Mouse (Mus musculus) MEL (cell line): ENCODE measurements around the gene Dlec1. TPM values are rescaled to one million over a fixed set of nuclear protein-coding genes. Genes with fewer than 3 reads are reported as not detected.

Experiments
- DNase-seq: peaks from one replicate; pipeline ENCODE4 v3.0.0; 2011; ENCODE audit warnings: low read depth, low spot score
- H3K27ac ChIP-seq: 2 replicates; pipeline ENCODE4 v1.5.1; 2012; ENCODE audit warnings: low read depth, mild to moderate bottlenecking, control low read depth, low read length, moderate library complexity; ENCODE audit not compliant: control insufficient read depth
- H3K27me3 ChIP-seq, 2 experiments: fragments of 150-350 bp in 1 of 2; sonication (generic) in 1 of 2; 2 replicates each; pipeline ENCODE4 v1.6.1; 2012; ENCODE audit warnings: low read length in 2 of 2, mild to moderate bottlenecking in 2 of 2, improper control_type of control experiment in 1 of 2, moderate library complexity in 1 of 2; ENCODE audit not compliant: insufficient read depth in 2 of 2, control insufficient read depth in 1 of 2
- H3K36me3 ChIP-seq, 2 experiments: 2 replicates each; pipeline ENCODE4 v1.6.1; 2012 to 2014; ENCODE audit warnings: low read length in 2 of 2, improper control_type of control experiment in 1 of 2, inconsistent platforms in 1 of 2, mild to moderate bottlenecking in 1 of 2; ENCODE audit not compliant: insufficient read depth in 2 of 2, control insufficient read depth in 1 of 2
- H3K4me1 ChIP-seq, 2 experiments: fragments of 150-350 bp in 1 of 2; sonication (generic) in 1 of 2; 2 replicates each; pipeline ENCODE4 v1.6.1; 2012; ENCODE audit warnings: low read length in 2 of 2, improper control_type of control experiment in 1 of 2, mild to moderate bottlenecking in 1 of 2; ENCODE audit not compliant: insufficient read depth in 2 of 2, control insufficient read depth in 1 of 2
- H3K4me3 ChIP-seq, 2 experiments: fragments of 150-350 bp in 1 of 2; sonication (generic) in 1 of 2; 2 replicates each; pipeline ENCODE4 v1.5.1; 2012; ENCODE audit warnings: low read depth in 2 of 2, low read length in 2 of 2, mild to moderate bottlenecking in 2 of 2, moderate library complexity in 2 of 2, control low read depth in 1 of 2, improper control_type of control experiment in 1 of 2; ENCODE audit not compliant: control insufficient read depth in 1 of 2, insufficient read depth in 1 of 2
- H3K79me2 ChIP-seq: 2 replicates; pipeline ENCODE4 v1.6.1; 2012; ENCODE audit warnings: mild to moderate bottlenecking, low read length, moderate library complexity; ENCODE audit not compliant: control insufficient read depth, poor library complexity, insufficient read depth
- H3K9ac ChIP-seq: 2 replicates; pipeline ENCODE4 v1.6.1; 2012; ENCODE audit warnings: low read depth, mild to moderate bottlenecking, control low read depth, low read length, moderate library complexity; ENCODE audit not compliant: control insufficient read depth, poor library complexity, severe bottlenecking
- H3K9me3 ChIP-seq: fragments of 150-350 bp; sonication (generic); replicated peaks from 2 replicates; pipeline ENCODE4 v1.6.1; 2012; ENCODE audit warnings: mild to moderate bottlenecking, low read length, improper control_type of control experiment, moderate library complexity; ENCODE audit not compliant: insufficient read depth
- BHLHE40 ChIP-seq: IDR thresholded peaks from 2 replicates; pipeline ENCODE4 v1.6.1; 2012; ENCODE audit warnings: low read depth, mild to moderate bottlenecking, inconsistent platforms, low read length, improper control_type of control experiment, borderline replicate concordance
- CHD1 ChIP-seq: IDR thresholded peaks from 2 replicates; pipeline ENCODE4 v1.6.1; 2012; ENCODE audit warnings: low read depth, mild to moderate bottlenecking, inconsistent platforms, low read length, improper control_type of control experiment
- CHD2 ChIP-seq: IDR thresholded peaks from 2 replicates; pipeline ENCODE4 v1.6.1; 2011; ENCODE audit warnings: low read length, improper control_type of control experiment
- CTCF ChIP-seq, 3 experiments: IDR thresholded peaks in 2 of 3; conservative IDR thresholded peaks in 1 of 3; 2 replicates each; pipeline ENCODE4 v1.5.1; 2011 to 2012; ENCODE audit warnings: low read length in 3 of 3, low read depth in 2 of 3, mild to moderate bottlenecking in 2 of 3, improper control_type of control experiment in 1 of 3, inconsistent platforms in 1 of 3, mixed read lengths in 1 of 3, moderate library complexity in 1 of 3; ENCODE audit not compliant: control insufficient read depth in 1 of 3, insufficient read depth in 1 of 3, poor library complexity in 1 of 3, severe bottlenecking in 1 of 3
- E2F4 ChIP-seq: IDR thresholded peaks from 2 replicates; pipeline ENCODE4 v1.6.1; 2011; ENCODE audit warnings: low read depth, low read length, improper control_type of control experiment, borderline replicate concordance
- ELF1 ChIP-seq: IDR thresholded peaks from 2 replicates; pipeline ENCODE4 v1.6.1; 2014; ENCODE audit warnings: low read depth, mild to moderate bottlenecking, inconsistent platforms, low read length, improper control_type of control experiment, moderate library complexity
- EP300 ChIP-seq, 2 experiments: IDR thresholded peaks; 2 replicates each; pipeline ENCODE4 v1.6.1; 2011; ENCODE audit warnings: improper control_type of control experiment in 2 of 2, low read length in 2 of 2, low read depth in 1 of 2, mild to moderate bottlenecking in 1 of 2
- GATA1 ChIP-seq: IDR thresholded peaks from 2 replicates; pipeline ENCODE4 v1.6.1; 2011; ENCODE audit warnings: low read depth, low read length, improper control_type of control experiment
- HCFC1 ChIP-seq: IDR thresholded peaks from 2 replicates; pipeline ENCODE4 v1.6.1; 2012; ENCODE audit warnings: low read depth, mild to moderate bottlenecking, inconsistent platforms, low read length, improper control_type of control experiment, moderate library complexity
- JUND ChIP-seq: IDR thresholded peaks from 2 replicates; pipeline ENCODE4 v1.6.1; 2011; ENCODE audit warnings: low read depth, mild to moderate bottlenecking, improper control_type of control experiment, low read length
- MEF2A ChIP-seq: IDR thresholded peaks from 2 replicates; pipeline ENCODE4 v1.6.1; 2014; ENCODE audit warnings: low read depth, mild to moderate bottlenecking, inconsistent platforms, low read length, improper control_type of control experiment; ENCODE audit not compliant: poor library complexity, insufficient replicate concordance, severe bottlenecking; ENCODE audit errors: extremely low read depth
- MXI1 ChIP-seq: IDR thresholded peaks from 2 replicates; pipeline ENCODE4 v1.6.1; 2011; ENCODE audit warnings: mild to moderate bottlenecking, low read depth, low read length, improper control_type of control experiment
- NRF1 ChIP-seq: IDR thresholded peaks from 2 replicates; pipeline ENCODE4 v1.6.1; 2014; ENCODE audit warnings: low read depth, mild to moderate bottlenecking, inconsistent platforms, low read length, improper control_type of control experiment, moderate library complexity; ENCODE audit not compliant: poor library complexity, insufficient read depth, severe bottlenecking
- POLR2A ChIP-seq, 2 experiments: IDR thresholded peaks; 2 replicates each; pipeline ENCODE4 v1.6.1; 2011 to 2012; ENCODE audit warnings: low read length in 2 of 2, mild to moderate bottlenecking in 2 of 2, control low read depth in 1 of 2, improper control_type of control experiment in 1 of 2, low read depth in 1 of 2, moderate library complexity in 1 of 2; ENCODE audit not compliant: control insufficient read depth in 1 of 2, insufficient read depth in 1 of 2, poor library complexity in 1 of 2
- RAD21 ChIP-seq: IDR thresholded peaks from 2 replicates; pipeline ENCODE4 v1.6.1; 2011; ENCODE audit warnings: mild to moderate bottlenecking, low read depth, low read length, improper control_type of control experiment
- RCOR1 ChIP-seq: IDR thresholded peaks from 2 replicates; pipeline ENCODE4 v1.6.1; 2012; ENCODE audit warnings: low read depth, mild to moderate bottlenecking, inconsistent platforms, low read length, improper control_type of control experiment
- SIN3A ChIP-seq: IDR thresholded peaks from 2 replicates; pipeline ENCODE4 v1.6.1; 2012; ENCODE audit warnings: low read length, improper control_type of control experiment, inconsistent platforms
- SMC3 ChIP-seq: IDR thresholded peaks from 2 replicates; pipeline ENCODE4 v1.6.1; 2011; ENCODE audit warnings: low read depth, low read length, improper control_type of control experiment
- TAL1 ChIP-seq: IDR thresholded peaks from 2 replicates; pipeline ENCODE4 v1.6.1; 2012; ENCODE audit warnings: mild to moderate bottlenecking, inconsistent platforms, low read length, moderate library complexity, mixed read lengths
- TCF12 ChIP-seq: IDR thresholded peaks from 2 replicates; pipeline ENCODE4 v1.6.1; 2014; ENCODE audit warnings: low read depth, mild to moderate bottlenecking, inconsistent platforms, low read length, improper control_type of control experiment, moderate library complexity
- USF1 ChIP-seq: IDR thresholded peaks from 2 replicates; pipeline ENCODE4 v1.6.1; 2014; ENCODE audit warnings: low read depth, mild to moderate bottlenecking, inconsistent platforms, low read length, improper control_type of control experiment, moderate library complexity
- USF2 ChIP-seq, 2 experiments: IDR thresholded peaks; 2 replicates each; pipeline ENCODE4 v1.6.1; 2011 to 2012; ENCODE audit warnings: improper control_type of control experiment in 2 of 2, low read length in 2 of 2, borderline replicate concordance in 1 of 2, inconsistent platforms in 1 of 2, low read depth in 1 of 2, mild to moderate bottlenecking in 1 of 2; ENCODE audit not compliant: insufficient read depth in 1 of 2
- ZC3H11A ChIP-seq: IDR thresholded peaks from 2 replicates; pipeline ENCODE4 v1.6.1; 2012; ENCODE audit warnings: low read depth, mild to moderate bottlenecking, inconsistent platforms, low read length, improper control_type of control experiment
- ZKSCAN1 ChIP-seq: IDR thresholded peaks from 2 replicates; pipeline ENCODE4 v1.6.1; 2012; ENCODE audit warnings: low read depth, mild to moderate bottlenecking, inconsistent platforms, low read length, improper control_type of control experiment, moderate library complexity
- ZNF384 ChIP-seq: IDR thresholded peaks from 2 replicates; pipeline ENCODE4 v1.6.1; 2012; ENCODE audit warnings: low read depth, mild to moderate bottlenecking, inconsistent platforms, low read length, improper control_type of control experiment
- polyA plus RNA-seq, 2 experiments: library from polyadenylated mRNA; stranded (reverse) in 1 of 2; unstranded in 1 of 2; fragments of >175 nt in 1 of 2; fragments of >200 nt in 1 of 2; gene quantifications; 2 replicates each; pipeline versions ENCODE4 v1.2.1 to v1.2.4; 2012; ENCODE audit warnings: low replicate concordance in 2 of 2, low read depth in 1 of 2; ENCODE audit not compliant: insufficient read length in 2 of 2, insufficient read depth in 1 of 2, missing spikeins in 1 of 2
- total RNA-seq: library from RNA; depleted of rRNA; stranded (reverse); fragments of 300-350 nt; gene quantifications from 2 replicates; pipeline ENCODE4 v1.2.3, GENCODE M21; 2012

Gene Dlec1
- total and polyA plus RNA-seq, 3 experiments, result 0.22 TPM; not detected in 2

- Histone ChIP-seq H3K27me3 (no peaks in the 10 kb centered on the region), H3K79me2 (no peaks in the 10 kb centered on the region), H3K4me3 (no peak overlapping the region), H3K9ac (no peak overlapping the region), H3K36me3 (no peaks in the 10 kb centered on the region), H3K9me3 (no peaks in the 10 kb centered on the region), H3K4me1 (0 out of 4 replicates have a peak, but pooled peaks cover 0 to 5% of the 10 kb centered on the region in 2 experiments), H3K27ac (no peak overlapping the region)
- TF ChIP-seq ZC3H11A, result no peak
- no peak for TF ChIP-seq ELF1
- TF ChIP-seq CHD1, result no peak
- no peak for TF ChIP-seq USF1
- TF ChIP-seq SIN3A, result no peak
- TF ChIP-seq SMC3, result no peak
- TF ChIP-seq USF2 (IDR thresholded peaks at IDR 0.05; ENCODE audit: borderline replicate concordance in 1 of 2, insufficient read depth in 1 of 2, low read depth in 1 of 2, low read length in 2 of 2), result no peak
- no peak for TF ChIP-seq MXI1
- TF ChIP-seq MEF2A, result no peak
- no peak for TF ChIP-seq EP300 (IDR thresholded peaks at IDR 0.05; ENCODE audit: low read depth in 1 of 2, low read length in 2 of 2)
- no peak for DNase-seq
Observed at GRCm38 (mm10) chr9:119083966-119084365, 18.3 kb upstream of the Dlec1 start.

- Histone ChIP-seq H3K79me2 (no peaks in the 10 kb centered on the region), H3K9ac (no peak overlapping the region), H3K4me1 (0 out of 4 replicates have a peak, but pooled peaks cover 0 to 5% of the 10 kb centered on the region in 2 experiments), H3K36me3 (no peaks in the 10 kb centered on the region), H3K9me3 (no peaks in the 10 kb centered on the region), H3K27ac (no peak overlapping the region), H3K4me3 (no peak overlapping the region), H3K27me3 (no peaks in the 10 kb centered on the region)
- DNase-seq, result no peak
- no peak for TF ChIP-seq EP300 (IDR thresholded peaks at IDR 0.05; ENCODE audit: low read depth in 1 of 2, low read length in 2 of 2)
- no peak for TF ChIP-seq NRF1
Observed at GRCm38 (mm10) chr9:119086451-119086850, 15.8 kb upstream of the Dlec1 start.

- Histone ChIP-seq H3K36me3 (no peaks in the 10 kb centered on the region), H3K79me2 (no peaks in the 10 kb centered on the region), H3K4me1 (0 out of 4 replicates have a peak, but pooled peaks cover 0 to 5% of the 10 kb centered on the region in 2 experiments), H3K27me3 (no peaks in the 10 kb centered on the region), H3K9ac (no peak overlapping the region), H3K27ac (no peak overlapping the region), H3K9me3 (no peaks in the 10 kb centered on the region), H3K4me3 (no peak overlapping the region)
- DNase-seq, result peak; percentile 12
- TF ChIP-seq EP300 (IDR thresholded peaks at IDR 0.05; ENCODE audit: low read depth in 1 of 2, low read length in 2 of 2), result no peak
- TF ChIP-seq HCFC1, result no peak
- TF ChIP-seq CHD1, result no peak
- TF ChIP-seq MEF2A, result no peak
- TF ChIP-seq CTCF (IDR thresholded peaks at IDR 0.05 in 2 of 3, conservative IDR thresholded peaks at IDR 0.05 in 1 of 3; ENCODE audit: control insufficient read depth in 1 of 3, insufficient read depth in 1 of 3, low read depth in 2 of 3, low read length in 3 of 3, poor library complexity in 1 of 3, severe bottlenecking in 1 of 3), result no peak
- no peak for TF ChIP-seq BHLHE40
- TF ChIP-seq CHD2, result no peak
- TF ChIP-seq ELF1, result no peak
- no peak for TF ChIP-seq TCF12
- no peak for TF ChIP-seq GATA1
- TF ChIP-seq RCOR1, result no peak
- TF ChIP-seq POLR2A (IDR thresholded peaks at IDR 0.05; ENCODE audit: control insufficient read depth in 1 of 2, insufficient read depth in 1 of 2, low read depth in 1 of 2, low read length in 2 of 2, poor library complexity in 1 of 2), result no peak
- TF ChIP-seq TAL1, result no peak
- no peak for TF ChIP-seq JUND
- no peak for TF ChIP-seq ZKSCAN1
- no peak for TF ChIP-seq MXI1
- TF ChIP-seq ZNF384, result no peak
- no peak for TF ChIP-seq E2F4
- TF ChIP-seq RAD21, result no peak
Observed at GRCm38 (mm10) chr9:119087309-119087708, 15.0 kb upstream of the Dlec1 start.
